ENCODE assay signal across 7 mouse cellular contexts in the genomic region with DNA sequence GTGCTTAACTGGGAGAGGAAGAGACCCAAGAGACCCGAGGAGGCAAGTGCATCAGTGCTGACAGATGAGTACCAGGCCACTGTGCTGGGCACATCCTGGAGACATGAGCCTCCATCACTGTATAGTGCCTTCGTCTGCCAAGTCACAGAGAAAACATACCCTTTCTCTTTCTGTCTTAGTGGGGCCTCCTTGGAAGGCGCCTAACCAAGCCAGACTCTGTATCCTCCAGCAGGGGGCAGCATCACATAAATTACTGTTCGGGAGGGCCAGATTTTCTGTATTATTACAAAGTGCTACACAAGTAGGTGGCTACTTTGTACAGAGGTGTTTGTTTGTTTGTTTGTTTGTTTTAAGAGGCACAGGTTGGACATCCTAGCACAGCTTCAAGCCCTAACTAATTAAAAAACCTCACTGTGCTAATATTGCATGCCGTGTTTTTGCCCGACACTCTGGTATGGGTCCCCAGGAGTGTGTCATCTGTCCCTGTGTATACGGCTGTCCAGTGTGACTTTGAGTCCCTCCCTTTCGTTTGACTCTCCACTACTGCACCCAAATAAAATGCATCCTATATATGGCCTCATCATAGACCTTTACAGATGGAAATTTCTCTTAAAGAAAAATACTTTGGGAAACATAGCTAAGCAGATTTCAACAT. TPM values are rescaled to one million over a fixed set of nuclear protein-coding genes. Genes with fewer than 3 reads are reported as not detected.
DNase-seq lines count a peak whose midpoint lies in the region; ATAC-seq lines count a peak whose summit lies in the region.

No protein-coding gene starts in this region.

- H3K27me3 ChIP-seq in intestine, embryonic 14.5 days (replicated peaks; ENCODE audit: control insufficient read depth, insufficient read depth, low read length): no peaks in the 10 kb centered on the region
- no peaks in the 10 kb centered on the region for H3K27me3 ChIP-seq in midbrain, embryonic 14.5 days (ENCODE audit: control insufficient read depth, insufficient read depth, low read length)

- H3K9me3 ChIP-seq in intestine, embryonic 14.5 days (ENCODE audit: control insufficient read depth, low read length): no peaks in the 10 kb centered on the region
- H3K9me3 ChIP-seq in midbrain, embryonic 14.5 days (ENCODE audit: control insufficient read depth, low read length): no peaks in the 10 kb centered on the region

- ATAC-seq in intestine, embryonic 14.5 days (replicated peaks; ENCODE audit: low FRiP score, low TSS enrichment, low read depth): peak; percentile 73
- peak; percentile 76 for ATAC-seq in midbrain, embryonic 14.5 days (ENCODE audit: low FRiP score, low TSS enrichment)

- H3K4me3 ChIP-seq in intestine, embryonic 14.5 days (ENCODE audit: low read depth, low read length): no peak overlapping the region
- no peak overlapping the region for H3K4me3 ChIP-seq in midbrain, embryonic 14.5 days (replicated peaks; ENCODE audit: low read depth, low read length)

- WGBS in intestine, embryonic 14.5 days: 38% methylated on average over 8 of the region's 8 CpGs
- WGBS in midbrain, embryonic 14.5 days: 32% methylated on average over 8 of the region's 8 CpGs

- H3K27ac ChIP-seq in intestine, embryonic 14.5 days (ENCODE audit: low read depth): no peak overlapping the region
- no peak overlapping the region for H3K27ac ChIP-seq in midbrain, embryonic 14.5 days (replicated peaks; ENCODE audit: low read depth, low read length)

- H3K4me2 ChIP-seq in intestine, embryonic 14.5 days (ENCODE audit: low read length): no peak overlapping the region
- no peak overlapping the region for H3K4me2 ChIP-seq in midbrain, embryonic 14.5 days (ENCODE audit: low read length)

- no peak overlapping the region for H3K9ac ChIP-seq in intestine, embryonic 14.5 days (ENCODE audit: low read length)
- peak overlapping the region; percentile 29; the same call in 1 of the 2 replicates for H3K9ac ChIP-seq in midbrain, embryonic 14.5 days (replicated peaks; ENCODE audit: low read length)

- DNase-seq in T-cell, adult 2 months (ENCODE audit: low spot score): peak; percentile 75
- DNase-seq in cerebellum, adult 8-10 months: peak; percentile 63
- DNase-seq in frontal cortex, adult 2 months (ENCODE audit: extremely low spot score in 1 of 2, low spot score in 1 of 2): peak; percentile 14 to 87
- peak; percentile 88 for DNase-seq in intestine, embryonic 14.5 days (ENCODE audit: low spot score)
- peak; percentile 56 to 83 for DNase-seq in left cerebral cortex, postnatal 14 days (ENCODE audit: low spot score in 2 of 2)
- DNase-seq in midbrain, embryonic 14.5 days: peak; percentile 95
- DNase-seq in spleen, adult 18-20 months: peak; percentile 53 to 78

- intact Hi-C loops in left cerebral cortex, postnatal 14 days (cut with DNase I): loop anchor here (5.0 kb wide), 2 partner anchors 208 to 938 kb away; no protein-coding TSS in a partner anchor

- no peaks in the 10 kb centered on the region for H3K36me3 ChIP-seq in intestine, embryonic 14.5 days (ENCODE audit: control insufficient read depth, insufficient read depth, low read length)
- no peaks in the 10 kb centered on the region for H3K36me3 ChIP-seq in midbrain, embryonic 14.5 days (ENCODE audit: control insufficient read depth, insufficient read depth, low read length)

- H3K4me1 ChIP-seq in intestine, embryonic 14.5 days (replicated peaks; ENCODE audit: control insufficient read depth, insufficient read depth, low read length): no peaks in the 10 kb centered on the region
- H3K4me1 ChIP-seq in midbrain, embryonic 14.5 days (ENCODE audit: control insufficient read depth, insufficient read depth, low read length): peaks cover 3% of the 10 kb centered on the region; the same call in 1 of the 2 replicates

RNA-seq across cellular contexts. Expression of a gene that starts 9.1 kb away (rescaled TPM):
- 34.7 and 39.5 TPM in 2 replicates for polyA plus RNA-seq in frontal cortex, adult 2 months (2012; rRNA removed)
- 27.3 and 28.2 TPM in 2 replicates for polyA plus RNA-seq in intestine, embryonic 14.5 days (2014; fragmentation: Nextera tagmentation; extraction: Ambion mirVana)
- 10 to 100 TPM; 23.1 to 23.8 TPM for total RNA-seq in left cerebral cortex, postnatal 14 days (2021)
- 16.5 and 19.7 TPM in 2 replicates for polyA plus RNA-seq in midbrain, embryonic 14.5 days (2014; fragmentation: Nextera tagmentation; extraction: Ambion mirVana)

RNA-seq across cellular contexts. Expression of a gene that starts 46.4 kb away (rescaled TPM):
- 0.53 and 0.58 TPM in 2 replicates for polyA plus RNA-seq in frontal cortex, adult 2 months (2012; rRNA removed)
- polyA plus RNA-seq in intestine, embryonic 14.5 days (2014; fragmentation: Nextera tagmentation; extraction: Ambion mirVana): 0.75 and 1.5 TPM in 2 replicates
- under 1 TPM; 0.18 to 0.25 TPM for total RNA-seq in left cerebral cortex, postnatal 14 days (2021)
- 1.1 and 1.3 TPM in 2 replicates for polyA plus RNA-seq in midbrain, embryonic 14.5 days (2014; fragmentation: Nextera tagmentation; extraction: Ambion mirVana)
